Mouse (Mus musculus): ENCODE measurements at regions not wholly inside any gene's neighbourhood (a gene's known extent, or its start where the extent isn't known, plus 50 kb on each side); places are given as distances from the start of the nearest gene placed in this dataset.

- no peak for TF ChIP-seq CTCF (IDR thresholded peaks at IDR 0.05; ENCODE audit: low read depth, low read length)
- no peak for TF ChIP-seq POLR2A (IDR thresholded peaks at IDR 0.05; ENCODE audit: insufficient read depth, low read length)
- no peak for TF ChIP-seq EP300 (IDR thresholded peaks at IDR 0.05; ENCODE audit: insufficient read depth, low read depth, low read length)
Observed at GRCm38 (mm10) chr7:69062506-69062905, 313.5 kb upstream of the Arrdc4 start.
